Mouse (Mus musculus): ENCODE results near the gene Gm3435.
"Not testable (repeated sequence)": the region's sequence is repeated elsewhere in the genome, so short reads cannot be mapped to it uniquely, and the experiment has no call there.

Gm3435 gene

DNA sequence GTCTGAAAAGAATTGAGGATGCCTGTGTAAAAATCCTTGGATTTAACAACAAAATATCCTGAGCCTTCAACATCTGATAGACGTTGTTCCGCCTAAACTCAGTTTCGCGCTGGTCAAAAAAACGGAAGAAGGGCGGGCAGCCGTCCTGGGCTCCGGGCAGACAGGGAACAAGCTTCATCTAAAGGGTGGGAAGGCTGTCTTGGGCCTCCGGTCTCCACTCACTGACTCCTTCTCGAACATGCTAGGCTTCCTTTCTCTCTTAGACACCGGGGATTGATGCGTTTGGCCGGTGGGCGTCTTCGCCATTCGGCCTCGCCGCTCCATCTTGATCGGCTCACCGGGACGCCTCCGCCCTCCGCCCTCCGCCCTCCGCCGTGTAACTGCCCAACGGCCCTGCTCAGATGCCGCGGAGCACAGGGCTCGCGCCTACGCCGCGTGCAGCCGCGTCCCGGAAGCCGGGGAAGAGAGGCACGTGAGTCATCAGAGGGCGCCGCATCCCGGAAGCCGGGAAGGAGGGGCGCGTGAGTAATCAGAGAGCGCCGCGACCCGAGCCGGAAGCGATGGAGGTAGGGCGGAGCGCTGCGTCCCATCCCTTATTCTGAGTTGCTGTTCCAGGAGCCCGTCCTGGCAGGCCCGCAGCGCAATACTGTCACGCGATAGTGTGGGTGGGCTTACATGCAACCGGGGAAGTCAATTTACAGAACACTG is at the start of gene Gm3435:
Gm3435 (plus strand) TSS at position 471 of the 708 bp plus-strand sequence.
- DNase-seq (ENCODE audit: low spot score) = not testable (repeated sequence)

DNA sequence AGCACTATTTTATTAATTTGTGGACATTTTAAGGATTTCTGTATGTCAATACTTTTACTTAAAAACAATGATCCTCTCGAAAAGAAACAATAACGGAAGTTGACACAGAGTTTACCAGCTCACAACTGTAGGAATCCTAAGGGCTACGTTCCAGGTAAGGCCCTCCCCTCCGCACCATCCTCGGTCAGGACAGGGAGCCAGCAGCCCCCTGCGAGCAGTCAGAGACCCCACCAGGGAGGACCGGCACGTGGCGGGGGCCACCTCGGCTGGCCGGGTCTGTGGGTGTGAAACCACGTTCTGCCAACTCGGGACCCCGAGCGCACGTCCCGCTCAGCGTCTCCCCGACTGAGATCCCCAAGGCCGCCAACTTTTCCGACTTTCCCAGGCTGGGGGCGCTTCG is 49.5 kb upstream of the Gm3435 start:
- peak; percentile 16 for DNase-seq (ENCODE audit: low spot score)

- peak; percentile 23 for DNase-seq (ENCODE audit: low spot score)
Observed at GRCm38 (mm10) chr17:14960951-14961556, 48.9 kb upstream of the Gm3435 start, which contains the start of gene Phf10. Gene Phf10 (minus strand): TSS chr17:14961273.

GRCm38 (mm10) chr17:14961557-14962154 is 48.3 kb upstream of the Gm3435 start:
- DNase-seq (ENCODE audit: low spot score) = not testable (repeated sequence)

DNA sequence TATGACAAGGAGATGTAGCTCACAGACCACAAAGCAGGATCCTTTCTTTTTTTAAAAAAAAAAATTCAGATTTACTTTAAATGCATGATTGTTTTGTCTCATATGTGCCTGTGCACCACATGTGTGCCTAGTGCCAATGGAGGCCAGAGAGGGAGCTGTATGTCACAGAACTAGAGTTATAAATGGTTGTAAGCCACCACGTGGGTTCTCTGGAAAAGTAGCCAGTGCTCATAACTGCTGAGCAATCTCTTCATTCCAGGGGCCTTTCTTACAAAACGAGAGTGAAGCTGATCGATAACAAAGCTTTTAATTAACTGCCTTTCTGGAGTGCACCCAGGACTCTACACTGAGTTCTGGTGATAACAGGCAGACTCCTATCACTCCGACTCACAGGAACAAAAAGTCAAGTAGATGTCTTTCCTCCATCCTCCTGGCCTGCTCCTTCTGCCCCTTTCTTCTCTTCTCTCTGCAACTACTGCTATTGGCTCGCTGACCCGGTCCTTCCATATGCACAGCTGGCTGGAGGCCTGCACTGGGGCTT is 41.5 kb upstream of the Gm3435 start:
- DNase-seq (ENCODE audit: low spot score) = not testable (repeated sequence)

DNA sequence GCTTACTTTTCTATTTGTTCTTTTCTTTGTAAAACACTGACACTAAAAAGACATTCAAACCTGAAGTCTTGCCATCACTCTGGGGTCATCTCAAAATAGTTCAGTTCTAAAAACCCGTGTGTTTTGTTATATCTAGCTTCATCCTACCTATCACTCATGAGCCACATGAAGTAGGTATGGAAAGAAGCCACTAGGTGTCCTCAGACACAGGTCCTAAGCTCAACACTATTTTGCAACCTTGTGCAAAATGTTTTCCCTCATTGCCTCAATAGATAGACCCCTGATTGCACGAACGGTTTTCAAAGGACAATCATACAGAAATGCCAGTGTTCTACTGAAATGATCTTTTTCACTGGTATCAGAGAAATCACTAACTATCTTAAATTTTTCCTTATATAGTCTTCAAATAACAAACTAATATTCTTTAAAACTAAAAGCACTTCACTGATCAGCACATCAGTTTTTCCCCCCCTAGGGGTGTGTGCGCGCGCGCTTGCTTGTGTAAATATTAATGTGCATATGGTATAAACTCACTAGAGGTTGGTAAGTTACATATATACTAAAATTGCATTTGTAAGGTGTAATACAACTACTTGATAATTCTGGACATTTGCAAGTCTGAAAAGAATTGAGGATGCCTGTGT is 32.1 kb upstream of the Gm3435 start:
- not testable (repeated sequence) for DNase-seq (ENCODE audit: low spot score)

GRCm38 (mm10) chr17:14978362-14979038 is 31.5 kb upstream of the Gm3435 start, which contains the start of the genes 9030025P20Rik and Gm3417:
Gene 9030025P20Rik (plus strand): TSS chr17:14978468.
Gene Gm3417 (minus strand): TSS chr17:14978790.
- DNase-seq (ENCODE audit: low spot score) = not testable (repeated sequence)

GRCm38 (mm10) chr17:14990116-14990702 is 19.8 kb upstream of the Gm3435 start:
- not testable (repeated sequence) for DNase-seq (ENCODE audit: low spot score)

DNA sequence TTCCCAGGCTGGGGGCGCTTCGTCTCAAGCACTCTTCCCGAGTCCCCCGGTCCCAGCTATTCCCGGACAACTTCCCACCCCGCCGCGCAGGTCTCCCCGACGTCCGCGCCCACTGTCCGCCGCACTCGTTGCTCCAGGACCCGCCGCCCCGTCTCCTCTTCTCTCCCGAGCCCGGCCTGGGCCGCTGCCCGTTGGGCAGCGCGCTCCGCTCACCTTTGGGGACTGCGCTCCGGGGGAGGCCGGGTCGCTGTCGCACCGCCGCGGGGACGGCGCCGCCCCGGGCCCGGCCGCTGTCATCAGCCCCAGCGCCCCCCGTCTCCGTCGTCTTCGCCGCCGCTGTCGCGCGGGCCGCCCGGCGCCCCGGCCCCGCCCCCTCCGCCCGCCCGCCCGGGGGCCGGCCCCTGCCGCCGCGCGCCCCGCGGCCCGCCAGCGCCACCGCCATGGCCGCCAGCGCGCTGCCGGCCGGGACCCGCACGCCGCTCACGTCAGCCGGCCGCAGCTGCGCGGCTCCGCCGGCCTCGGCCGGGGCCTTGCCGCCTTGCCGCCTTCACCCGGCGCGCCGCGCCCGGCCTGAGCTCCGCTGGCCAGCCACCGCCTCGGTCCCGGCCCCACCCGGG is 17.3 kb upstream of the Gm3435 start:
- not testable (repeated sequence) for DNase-seq (ENCODE audit: low spot score)

GRCm38 (mm10) chr17:14993139-14993832 is 16.7 kb upstream of the Gm3435 start:
- DNase-seq (ENCODE audit: low spot score) = not testable (repeated sequence)

DNA sequence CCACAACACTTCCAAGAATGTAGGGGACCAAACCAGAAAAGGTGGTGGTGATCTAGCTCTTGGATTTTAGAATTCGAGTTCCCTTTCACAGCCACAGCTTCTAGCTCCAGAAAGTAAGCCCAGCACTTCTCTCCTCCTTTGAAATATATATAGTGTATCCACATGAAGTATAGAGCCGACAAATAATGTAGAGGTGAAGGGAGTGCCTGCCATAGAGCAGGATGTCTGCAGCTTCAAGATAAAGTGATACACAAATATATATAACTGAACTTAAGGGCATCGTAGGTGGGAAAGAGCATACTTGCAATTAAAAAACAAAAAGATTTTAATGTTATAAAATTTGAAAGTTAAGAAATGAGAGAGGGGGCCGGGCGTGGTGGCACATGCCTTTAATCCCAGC is 15.8 kb upstream of the Gm3435 start:
- DNase-seq (ENCODE audit: low spot score) = not testable (repeated sequence)

DNA sequence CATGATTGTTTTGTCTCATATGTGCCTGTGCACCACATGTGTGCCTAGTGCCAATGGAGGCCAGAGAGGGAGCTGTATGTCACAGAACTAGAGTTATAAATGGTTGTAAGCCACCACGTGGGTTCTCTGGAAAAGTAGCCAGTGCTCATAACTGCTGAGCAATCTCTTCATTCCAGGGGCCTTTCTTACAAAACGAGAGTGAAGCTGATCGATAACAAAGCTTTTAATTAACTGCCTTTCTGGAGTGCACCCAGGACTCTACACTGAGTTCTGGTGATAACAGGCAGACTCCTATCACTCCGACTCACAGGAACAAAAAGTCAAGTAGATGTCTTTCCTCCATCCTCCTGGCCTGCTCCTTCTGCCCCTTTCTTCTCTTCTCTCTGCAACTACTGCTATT is 9.9 kb upstream of the Gm3435 start:
- not testable (repeated sequence) for DNase-seq (ENCODE audit: low spot score)

DNA sequence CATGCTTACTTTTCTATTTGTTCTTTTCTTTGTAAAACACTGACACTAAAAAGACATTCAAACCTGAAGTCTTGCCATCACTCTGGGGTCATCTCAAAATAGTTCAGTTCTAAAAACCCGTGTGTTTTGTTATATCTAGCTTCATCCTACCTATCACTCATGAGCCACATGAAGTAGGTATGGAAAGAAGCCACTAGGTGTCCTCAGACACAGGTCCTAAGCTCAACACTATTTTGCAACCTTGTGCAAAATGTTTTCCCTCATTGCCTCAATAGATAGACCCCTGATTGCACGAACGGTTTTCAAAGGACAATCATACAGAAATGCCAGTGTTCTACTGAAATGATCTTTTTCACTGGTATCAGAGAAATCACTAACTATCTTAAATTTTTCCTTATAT is 888 bp upstream of the Gm3435 start:
- not testable (repeated sequence) for DNase-seq (ENCODE audit: low spot score)

- peak; percentile 11 for DNase-seq (ENCODE audit: low spot score)
Observed at GRCm38 (mm10) chr17:15021503-15022220, 11.7 kb downstream of the Gm3435 start.

- DNase-seq (ENCODE audit: low spot score) = not testable (repeated sequence)
Observed at GRCm38 (mm10) chr17:15023878-15024492, 14.0 kb downstream of the Gm3435 start.

- DNase-seq (ENCODE audit: low spot score) = not testable (repeated sequence)
Observed at GRCm38 (mm10) chr17:15024502-15025193, 14.7 kb downstream of the Gm3435 start.

DNA sequence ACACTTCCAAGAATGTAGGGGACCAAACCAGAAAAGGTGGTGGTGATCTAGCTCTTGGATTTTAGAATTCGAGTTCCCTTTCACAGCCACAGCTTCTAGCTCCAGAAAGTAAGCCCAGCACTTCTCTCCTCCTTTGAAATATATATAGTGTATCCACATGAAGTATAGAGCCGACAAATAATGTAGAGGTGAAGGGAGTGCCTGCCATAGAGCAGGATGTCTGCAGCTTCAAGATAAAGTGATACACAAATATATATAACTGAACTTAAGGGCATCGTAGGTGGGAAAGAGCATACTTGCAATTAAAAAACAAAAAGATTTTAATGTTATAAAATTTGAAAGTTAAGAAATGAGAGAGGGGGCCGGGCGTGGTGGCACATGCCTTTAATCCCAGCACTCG is 15.5 kb downstream of the Gm3435 start:
- DNase-seq (ENCODE audit: low spot score) = not testable (repeated sequence)

- DNase-seq (ENCODE audit: low spot score) = not testable (repeated sequence)
Observed at GRCm38 (mm10) chr17:15031414-15031813, 21.4 kb downstream of the Gm3435 start.
